Mouse (Mus musculus): Measurements from ENCODE around the gene Tnfsf14.

Tnfsf14 gene

GRCm38 (mm10) chr17:57201841-57202724 is 8.1 kb upstream of the Tnfsf14 start:
- no peak for DNase-seq

- no peak for DNase-seq
Observed at GRCm38 (mm10) chr17:57198252-57198651, 4.3 kb upstream of the Tnfsf14 start.

- no peak for DNase-seq
Observed at GRCm38 (mm10) chr17:57195326-57196010, 1.5 kb upstream of the Tnfsf14 start.

- DNase-seq, result no peak
Observed at GRCm38 (mm10) chr17:57194771-57195170, 794 bp upstream of the Tnfsf14 start.

GRCm38 (mm10) chr17:57188510-57189192 is 5.3 kb downstream of the Tnfsf14 start:
- DNase-seq, result no peak

- DNase-seq, result no peak
Observed at GRCm38 (mm10) chr17:57185641-57186040, 8.3 kb downstream of the Tnfsf14 start.

- no peak for DNase-seq
Observed at GRCm38 (mm10) chr17:57182871-57183270, 11.1 kb downstream of the Tnfsf14 start.

- no peak for DNase-seq
Observed at GRCm38 (mm10) chr17:57180363-57180762, 13.6 kb downstream of the Tnfsf14 start.

GRCm38 (mm10) chr17:57173351-57173750 is 20.6 kb downstream of the Tnfsf14 start:
- no peak for DNase-seq

GRCm38 (mm10) chr17:57172378-57172777 is 21.6 kb downstream of the Tnfsf14 start:
- DNase-seq, result no peak

GRCm38 (mm10) chr17:57170616-57171260 is 23.2 kb downstream of the Tnfsf14 start:
- DNase-seq, result no peak

GRCm38 (mm10) chr17:57166800-57167791 is 26.9 kb downstream of the Tnfsf14 start:
- DNase-seq, result peak; percentile 97

- DNase-seq, result no peak
Observed at GRCm38 (mm10) chr17:57153787-57154186, 40.2 kb downstream of the Tnfsf14 start.

- no peak for DNase-seq
Observed at GRCm38 (mm10) chr17:57153006-57153405, 41.0 kb downstream of the Tnfsf14 start.

- DNase-seq, result peak; percentile 11
Observed at GRCm38 (mm10) chr17:57148994-57149803, 44.8 kb downstream of the Tnfsf14 start, which contains the start of gene Cd70. Gene Cd70 (minus strand): TSS chr17:57149777.

- DNase-seq, result no peak
Observed at GRCm38 (mm10) chr17:57148343-57148742, 45.6 kb downstream of the Tnfsf14 start.

- no peak for DNase-seq
Observed at GRCm38 (mm10) chr17:57145115-57145514, 48.9 kb downstream of the Tnfsf14 start.

GRCm38 (mm10) chr17:57143704-57144103 is 50.3 kb downstream of the Tnfsf14 start:
- DNase-seq, result no peak

- DNase-seq, result no peak
Observed at GRCm38 (mm10) chr17:57139708-57140107, 54.3 kb downstream of the Tnfsf14 start.
